Comparison of ENCODE assay signal across 10 mouse cellular contexts in genomic region chr8:114441616-114442015, GRCm38 (mm10). TPM values are rescaled to one million over a fixed set of nuclear protein-coding genes. Genes with fewer than 3 reads are reported as not detected.
DNase-seq lines count a peak whose midpoint lies in the region; ATAC-seq and TF ChIP-seq lines count a peak whose summit lies in the region.
"Had no signal": no experiment of that assay in that cellular context is flagged by ENCODE, and none has a peak within 500 bp of the region (broad histone marks: within the 10 kb centered on the region; RNA-seq: fewer than 3 reads in every experiment).

No protein-coding gene starts in this region.

- TF ChIP-seq POLR2A in lung, adult 2 months (IDR thresholded peaks at IDR 0.05; ENCODE audit: borderline replicate concordance, extremely low read depth, low read depth, low read length), result no peak
- no peak for TF ChIP-seq POLR2A in small intestine, adult 2 months (IDR thresholded peaks at IDR 0.05; ENCODE audit: low read depth, low read length)

- no peak overlapping the region for H3K4me3 ChIP-seq in lung, adult 2 months (replicated peaks; ENCODE audit: extremely low read depth, low read depth, low read length)
- H3K4me3 ChIP-seq in small intestine, adult 2 months (ENCODE audit: low read depth, low read length), result no peak overlapping the region
- no peak overlapping the region for H3K4me3 ChIP-seq in forebrain, embryonic 13.5 days
- H3K4me3 ChIP-seq: heart, embryonic 15.5 days; midbrain, embryonic 12.5 days had no signal

- no peak overlapping the region for H3K4me2 ChIP-seq in forebrain, embryonic 13.5 days
- H3K4me2 ChIP-seq: heart, embryonic 15.5 days; midbrain, embryonic 12.5 days had no signal

- peak; percentile 51 for DNase-seq in cerebellum, adult 9-10 months
- no peak for DNase-seq in lung, adult 2 months
- DNase-seq in lung, adult 18-20 months, result no peak
- DNase-seq in embryo, embryonic 11.5 days (ENCODE audit: low read depth, low spot score), result peak; percentile 23
- DNase-seq in urinary bladder, postnatal 4 days (ENCODE audit: low spot score in 2 of 2), result no peak

- H3K9me3 ChIP-seq in forebrain, embryonic 13.5 days (replicated peaks), result no peaks in the 10 kb centered on the region
- H3K9me3 ChIP-seq: heart, embryonic 15.5 days; midbrain, embryonic 12.5 days had no signal

- no peak overlapping the region for H3K9ac ChIP-seq in forebrain, embryonic 13.5 days
- H3K9ac ChIP-seq: heart, embryonic 15.5 days; midbrain, embryonic 12.5 days had no signal

- no peaks in the 10 kb centered on the region; the same call in 1 of the 2 replicates for H3K4me1 ChIP-seq in lung, adult 2 months (ENCODE audit: control insufficient read depth, insufficient read depth, low read length)
- peaks cover 2% of the 10 kb centered on the region; the same call in 1 of the 2 replicates for H3K4me1 ChIP-seq in small intestine, adult 2 months (ENCODE audit: control insufficient read depth, insufficient read depth, insufficient read length, low read length)
- H3K4me1 ChIP-seq in forebrain, embryonic 13.5 days, result peaks cover 10% of the 10 kb centered on the region

- ATAC-seq in cerebellum, adult (ENCODE audit: insufficient number of reproducible peaks, low FRiP score, low TSS enrichment), result no peak
- no peak for ATAC-seq in forebrain, embryonic 13.5 days

- H3K36me3 ChIP-seq in small intestine, adult 2 months (ENCODE audit: control insufficient read depth, insufficient read depth, low read length), result peaks cover 7% of the 10 kb centered on the region
- no peaks in the 10 kb centered on the region for H3K36me3 ChIP-seq in forebrain, embryonic 13.5 days (ENCODE audit: poor library complexity, severe bottlenecking)
- H3K36me3 ChIP-seq: heart, embryonic 15.5 days; midbrain, embryonic 12.5 days had no signal

- TF ChIP-seq CTCF in lung, adult 2 months (IDR thresholded peaks at IDR 0.05; ENCODE audit: insufficient read depth, low read length), result 0 out of 2 replicates have a peak, but pooled peaks have one; percentile 0
- peak; percentile 60; the same call in 1 of the 2 replicates for TF ChIP-seq CTCF in small intestine, adult 2 months (IDR thresholded peaks at IDR 0.05; ENCODE audit: extremely low read depth, insufficient read length, insufficient replicate concordance, low read depth, low read length)

- H3K27ac ChIP-seq in small intestine, adult 2 months (ENCODE audit: insufficient read depth, low read depth, low read length), result no peak overlapping the region
- H3K27ac ChIP-seq in forebrain, embryonic 13.5 days, result no peak overlapping the region
- H3K27ac ChIP-seq: heart, embryonic 15.5 days; midbrain, embryonic 12.5 days had no signal

- no peaks in the 10 kb centered on the region for H3K27me3 ChIP-seq in small intestine, adult 2 months (ENCODE audit: control insufficient read depth, insufficient read depth, low read length)
- no peaks in the 10 kb centered on the region for H3K27me3 ChIP-seq in forebrain, embryonic 13.5 days
- H3K27me3 ChIP-seq: heart, embryonic 15.5 days; midbrain, embryonic 12.5 days had no signal

- 82% methylated on average over 4 of the region's 4 CpGs for WGBS in lung, adult 2 months
- WGBS in small intestine, adult 2 months, result 64% methylated on average over 4 of the region's 4 CpGs
- WGBS in forebrain, embryonic 13.5 days, result 82% methylated on average over 4 of the region's 4 CpGs

RNA-seq across cellular contexts. Expression of gene Wwox, which starts 2.2 kb away (rescaled TPM):
- polyA plus RNA-seq in lung, adult 2 months (2012; rRNA removed), result 8.5 and 8.7 TPM in 2 replicates
- polyA plus RNA-seq in small intestine, adult 2 months (2012; rRNA removed), result 2.4 and 6.0 TPM in 2 replicates
- polyA plus RNA-seq in forebrain, embryonic 13.5 days (2015; fragmentation: Nextera tagmentation; extraction: Ambion mirVana), result 10.2 and 10.4 TPM in 2 replicates

RNA-seq across cellular contexts. Expression of gene Clec3a, which starts 23.7 kb away (rescaled TPM):
- polyA plus RNA-seq in lung, adult 2 months (2012; rRNA removed), result not detected in 2 replicates
- polyA plus RNA-seq in small intestine, adult 2 months (2012; rRNA removed), result not detected in 2 replicates
- polyA plus RNA-seq in forebrain, embryonic 13.5 days (2015; fragmentation: Nextera tagmentation; extraction: Ambion mirVana), result not detected in 2 replicates
- polyA plus RNA-seq: heart, embryonic 15.5 days had no signal

Comparison
In these comparisons a context has a peak if more than half of its experiments do, and no peak if none do; other contexts are left out.
1. DNase-seq: peak in cerebellum, adult 9-10 months (single experiment) and embryo, embryonic 11.5 days (single experiment); none in lung, adult 2 months (single experiment), lung, adult 18-20 months (0 of 2) and urinary bladder, postnatal 4 days (0 of 2).